Mouse (Mus musculus) ZHBTc4 (cell line): Measurements from ENCODE around the gene Akt1.

ENCODE experiments used
- DNase-seq: peaks from one replicate; pipeline ENCODE4 v3.0.0-alpha.2; 2011; ENCODE audit warnings: low read depth, low spot score

Akt1 gene

GRCm38 (mm10) chr12:112660576-112661326 is 13.9 kb downstream of the Akt1 start:
- DNase-seq = no peak

- peak; percentile 65 for DNase-seq
Measured at GRCm38 (mm10) chr12:112659109-112659508, 15.6 kb downstream of the Akt1 start.

GRCm38 (mm10) chr12:112658619-112659018 is 16.1 kb downstream of the Akt1 start:
- DNase-seq = no peak

GRCm38 (mm10) chr12:112654076-112654475 is 20.6 kb downstream of the Akt1 start:
- no peak for DNase-seq

- DNase-seq = peak; percentile 87
Measured at GRCm38 (mm10) chr12:112653157-112653824, 21.4 kb downstream of the Akt1 start.

GRCm38 (mm10) chr12:112651778-112652439 is 22.8 kb downstream of the Akt1 start:
- DNase-seq = no peak

- DNase-seq = no peak
Measured at GRCm38 (mm10) chr12:112648081-112648480, 26.6 kb downstream of the Akt1 start.

- no peak for DNase-seq
Measured at GRCm38 (mm10) chr12:112646139-112646538, 28.5 kb downstream of the Akt1 start.

GRCm38 (mm10) chr12:112644855-112645506 is 29.7 kb downstream of the Akt1 start:
- peak; percentile 48 for DNase-seq

- DNase-seq = peak; percentile 100
Measured at GRCm38 (mm10) chr12:112644180-112644854, 30.4 kb downstream of the Akt1 start, which contains the start of gene Siva1. Gene Siva1 (plus strand): TSS chr12:112644679.

- no peak for DNase-seq
Measured at GRCm38 (mm10) chr12:112643126-112643525, 31.6 kb downstream of the Akt1 start.

GRCm38 (mm10) chr12:112639526-112639925 is 35.2 kb downstream of the Akt1 start:
- no peak for DNase-seq

GRCm38 (mm10) chr12:112633686-112634085 is 41.0 kb downstream of the Akt1 start:
- DNase-seq = no peak

GRCm38 (mm10) chr12:112632907-112633306 is 41.8 kb downstream of the Akt1 start:
- no peak for DNase-seq

GRCm38 (mm10) chr12:112632084-112632777 is 42.5 kb downstream of the Akt1 start:
- DNase-seq = no peak

GRCm38 (mm10) chr12:112631472-112631871 is 43.2 kb downstream of the Akt1 start:
- DNase-seq = no peak

- DNase-seq = no peak
Measured at GRCm38 (mm10) chr12:112630796-112631195, 43.9 kb downstream of the Akt1 start.

- DNase-seq = no peak
Measured at GRCm38 (mm10) chr12:112630029-112630428, 44.7 kb downstream of the Akt1 start.

- DNase-seq = peak; percentile 92
Measured at GRCm38 (mm10) chr12:112628928-112629721, 45.6 kb downstream of the Akt1 start.

GRCm38 (mm10) chr12:112628197-112628596 is 46.5 kb downstream of the Akt1 start:
- DNase-seq = no peak
